Mouse (Mus musculus) testis, postnatal 14 days (tissue): ENCODE data around the gene Gm6034.
"Not testable (repeated sequence)": the region's sequence is repeated elsewhere in the genome, so short reads cannot be mapped to it uniquely, and the experiment has no call there.

Experiments used
- DNase-seq: peaks from one replicate; pipeline ENCODE4 v3.0.0; 2021; ENCODE audit warnings: low spot score

Gm6034 gene

DNA sequence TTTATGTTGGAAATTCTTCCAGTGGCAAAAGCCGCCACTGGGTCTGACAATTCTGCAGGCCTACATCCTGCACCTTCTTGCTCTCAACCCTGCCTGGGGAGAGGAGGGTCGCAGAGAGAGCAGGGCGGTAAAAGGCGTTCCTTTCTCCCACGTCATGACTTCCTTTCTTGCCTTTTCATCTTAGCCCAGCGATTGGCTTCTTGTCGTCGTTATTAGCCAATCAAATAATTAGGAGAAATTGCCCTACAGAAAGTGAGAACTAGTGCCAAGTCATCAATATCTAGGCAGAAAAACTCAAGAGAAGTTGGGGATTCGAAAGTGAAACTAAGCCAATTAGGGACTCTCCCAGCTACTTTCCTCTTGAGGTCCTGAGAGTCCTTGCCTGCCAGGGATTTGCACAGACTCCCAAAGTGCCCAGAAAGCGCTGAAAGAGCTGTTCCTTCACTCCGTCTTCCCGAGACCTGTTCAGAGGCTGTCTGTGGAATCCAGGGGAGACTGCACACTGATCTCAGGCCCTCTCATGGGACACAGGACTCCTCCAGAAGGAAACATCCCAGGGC is at the start of gene Gm6034, which contains the start of gene H2-T22:
TSS of gene Gm6034 (plus strand) at position 352 of the 560 bp plus-strand sequence.
TSS of gene H2-T22 (minus strand) at position 138 of the 560 bp plus-strand sequence.
- peak; percentile 69 for DNase-seq

- DNase-seq: peak; percentile 60
Measured at GRCm38 (mm10) chr17:35993675-35994074, 49.1 kb upstream of the Gm6034 start.

- peak; percentile 75 for DNase-seq
Measured at GRCm38 (mm10) chr17:35994175-35994878, 48.4 kb upstream of the Gm6034 start.

GRCm38 (mm10) chr17:35994879-35995240 is 47.9 kb upstream of the Gm6034 start:
- no peak for DNase-seq

DNA sequence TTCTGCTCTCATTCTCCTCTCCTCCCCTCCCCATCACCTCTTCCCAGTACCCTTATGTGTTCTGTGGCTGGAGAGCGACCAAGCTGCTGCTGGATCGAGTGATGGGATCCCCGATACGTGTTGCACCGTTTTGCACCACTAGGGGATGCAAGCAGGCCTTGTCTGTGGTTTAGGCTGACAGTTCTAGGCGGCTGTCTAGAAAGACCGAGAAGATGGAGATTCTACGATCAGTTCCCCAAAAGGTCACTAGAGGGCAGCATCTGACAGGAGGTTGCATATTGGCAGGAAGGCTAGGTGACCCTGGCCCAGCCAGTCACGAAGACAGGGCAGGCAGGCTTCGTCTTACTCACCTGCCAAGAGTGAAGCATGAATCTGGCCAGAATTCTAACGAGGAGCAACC is 45.8 kb upstream of the Gm6034 start:
- DNase-seq: peak; percentile 85

GRCm38 (mm10) chr17:35997713-35998510 is 44.8 kb upstream of the Gm6034 start:
- no peak for DNase-seq

DNA sequence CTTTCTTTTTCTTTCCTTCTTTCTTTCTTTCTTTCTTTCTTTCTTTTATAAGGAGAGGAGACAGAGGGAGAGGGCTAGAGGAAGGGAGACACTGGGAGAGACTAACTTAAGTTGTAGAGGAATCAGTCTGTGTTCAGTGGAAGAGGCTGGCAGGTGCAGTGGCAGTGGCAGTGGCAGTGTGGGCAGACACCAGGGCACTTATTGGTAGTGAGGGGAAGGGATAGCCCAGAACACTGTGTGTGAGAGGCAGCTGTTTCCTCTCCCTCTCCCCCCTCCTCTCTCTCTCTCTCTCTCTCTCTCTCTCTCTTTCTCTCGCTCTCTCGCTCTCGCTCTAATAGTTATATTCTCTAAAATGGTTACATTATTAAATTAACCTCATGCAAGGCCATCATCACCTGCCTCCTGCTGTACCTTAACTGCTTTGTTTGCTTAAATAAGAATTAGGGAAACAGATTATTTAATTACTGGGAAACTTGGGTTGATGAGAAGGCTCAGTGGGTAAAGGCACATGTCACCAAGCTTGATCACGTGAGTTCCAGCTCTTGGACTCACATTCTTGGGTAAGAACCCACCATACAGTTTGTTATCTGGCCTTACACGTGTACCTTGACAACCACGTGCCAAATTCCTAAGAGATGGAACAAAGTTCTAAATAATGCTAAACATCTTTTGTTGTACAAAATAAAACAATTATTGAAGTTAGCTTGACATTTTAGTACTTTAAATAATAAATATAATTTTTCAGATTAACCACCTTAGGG is 44.0 kb upstream of the Gm6034 start:
- DNase-seq: no peak

DNA sequence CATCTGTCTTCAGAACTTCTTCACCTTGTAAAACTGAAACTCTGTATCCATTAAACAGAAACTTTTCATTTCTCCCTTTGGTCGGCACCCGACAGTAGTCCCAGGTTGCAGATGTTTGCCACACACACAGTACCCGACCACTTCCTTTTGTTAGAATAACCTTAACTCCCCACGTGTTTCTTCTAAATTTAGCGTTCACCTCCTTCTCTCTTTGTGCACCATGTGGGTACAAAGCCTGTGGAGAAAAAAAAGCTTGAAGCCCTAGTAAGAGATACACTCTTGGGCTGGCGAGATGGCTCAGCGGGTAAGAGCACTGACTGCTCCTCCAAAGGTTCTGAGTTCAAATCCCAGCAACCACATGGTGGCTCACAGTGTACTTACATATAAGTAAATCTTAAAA is 43.4 kb upstream of the Gm6034 start:
- no peak for DNase-seq

DNA sequence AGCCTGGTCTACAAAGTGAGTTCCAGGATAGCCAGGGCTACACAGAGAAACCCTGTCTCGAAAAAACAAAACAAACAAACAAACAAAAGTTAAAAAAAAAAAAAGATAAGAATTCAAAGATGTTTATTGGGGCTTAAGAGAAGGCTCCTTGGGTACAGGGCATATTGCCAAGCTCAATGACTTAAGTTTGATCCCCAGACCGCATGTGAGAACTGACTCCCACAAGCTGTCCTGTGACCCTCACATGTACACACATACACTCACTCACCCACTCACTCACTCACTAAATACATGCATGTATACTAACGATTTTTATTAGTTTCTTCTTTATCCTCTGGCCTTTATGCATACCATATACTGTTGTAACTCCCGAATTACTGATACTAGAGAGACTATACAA is 42.4 kb upstream of the Gm6034 start:
- no peak for DNase-seq

DNA sequence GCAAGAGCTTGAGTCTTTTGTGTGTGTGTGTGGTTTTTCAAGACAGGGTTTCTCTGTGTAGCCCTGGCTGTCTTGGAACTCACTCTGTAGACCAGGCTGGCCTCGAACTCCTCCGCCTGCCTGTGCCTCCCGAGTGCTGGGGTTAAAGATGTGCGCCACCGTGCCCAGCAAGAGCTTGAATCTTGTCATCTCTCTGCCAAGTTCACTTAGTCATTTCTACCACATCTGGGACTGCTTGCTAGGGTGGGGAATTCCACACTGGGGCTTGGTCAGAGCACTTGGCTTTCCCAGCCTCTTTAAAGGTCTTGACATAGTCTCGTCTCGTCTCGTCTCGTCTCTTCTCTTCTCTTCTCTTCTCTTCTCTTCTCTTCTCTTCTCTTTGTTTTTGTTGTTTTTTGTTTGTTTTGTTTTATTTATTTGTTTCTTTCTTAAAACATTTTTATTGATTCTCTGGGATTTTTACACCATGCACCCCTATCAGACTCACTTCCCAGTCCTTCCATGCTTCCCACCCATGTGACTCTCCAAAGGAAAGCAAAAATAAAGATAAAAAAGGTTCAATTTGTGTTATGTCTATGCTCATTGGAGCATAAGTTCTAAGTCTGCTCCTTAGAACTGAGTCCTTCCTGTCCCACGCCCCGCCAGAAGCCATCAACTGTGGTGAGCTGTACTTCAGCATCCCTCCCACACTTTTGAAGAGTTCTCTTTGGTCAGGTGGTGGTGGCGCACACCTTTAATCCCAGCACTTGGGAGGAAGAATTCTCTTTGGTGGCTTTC is 41.5 kb upstream of the Gm6034 start:
- no peak for DNase-seq

GRCm38 (mm10) chr17:36001966-36002365 is 40.8 kb upstream of the Gm6034 start:
- no peak for DNase-seq

DNA sequence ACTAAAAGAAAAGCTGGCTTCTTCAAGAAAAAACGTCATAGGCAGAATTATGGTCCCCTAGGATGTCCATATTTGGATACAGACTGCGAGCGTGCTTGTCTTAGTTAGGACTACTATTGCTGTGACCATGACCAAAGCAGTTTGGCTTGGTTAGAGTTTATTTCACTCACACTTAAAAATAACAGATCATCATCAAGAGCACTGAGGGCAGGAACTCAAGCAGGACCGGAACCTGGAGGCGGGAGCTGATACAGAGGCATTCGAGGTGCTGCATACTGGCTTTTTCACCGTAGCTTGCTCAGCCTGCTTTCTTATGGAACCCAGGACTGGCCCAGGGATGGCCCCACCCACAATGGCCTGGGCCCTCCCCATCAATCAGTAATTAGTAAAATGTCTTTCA is 39.4 kb upstream of the Gm6034 start:
- no peak for DNase-seq

DNA sequence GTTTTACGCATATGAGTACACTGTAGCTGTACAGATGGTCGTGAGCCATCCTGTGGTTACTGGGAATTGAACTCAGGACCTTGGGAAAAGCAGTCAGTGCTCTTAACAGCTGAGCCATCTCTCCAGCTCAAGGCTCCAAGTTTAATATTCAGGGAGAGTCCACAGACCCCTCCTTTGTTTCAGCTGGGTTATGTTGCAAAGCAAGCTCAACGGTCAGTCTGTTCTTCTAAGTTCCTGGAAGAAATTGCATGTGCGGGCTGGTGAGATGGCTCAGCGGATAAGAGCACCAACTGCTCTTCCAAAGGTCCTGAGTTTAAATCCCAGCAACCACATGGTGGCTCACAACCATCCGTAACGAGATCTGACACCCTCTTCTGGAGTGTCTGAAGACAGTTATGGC is 38.4 kb upstream of the Gm6034 start:
- DNase-seq: not testable (repeated sequence)

DNA sequence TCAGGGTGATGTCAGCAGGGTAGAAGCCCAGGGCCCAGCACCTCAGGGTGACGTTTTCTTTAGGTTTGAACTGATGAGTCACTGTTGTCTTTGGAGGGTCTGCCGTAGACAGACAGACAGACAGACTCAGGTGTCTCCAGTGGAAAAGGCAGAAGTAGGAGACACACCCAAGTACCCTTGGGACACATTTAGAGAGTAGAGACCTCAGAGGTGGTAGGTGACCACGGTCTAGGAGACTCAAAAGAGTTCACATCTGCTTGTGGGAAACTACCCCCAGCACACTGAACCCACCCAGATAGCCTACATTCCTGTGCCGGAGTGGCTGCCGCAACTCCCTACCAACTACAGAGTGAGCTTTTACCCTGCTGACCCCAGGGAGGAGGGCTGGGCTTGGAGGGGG is 27.8 kb upstream of the Gm6034 start:
- DNase-seq: no peak

DNA sequence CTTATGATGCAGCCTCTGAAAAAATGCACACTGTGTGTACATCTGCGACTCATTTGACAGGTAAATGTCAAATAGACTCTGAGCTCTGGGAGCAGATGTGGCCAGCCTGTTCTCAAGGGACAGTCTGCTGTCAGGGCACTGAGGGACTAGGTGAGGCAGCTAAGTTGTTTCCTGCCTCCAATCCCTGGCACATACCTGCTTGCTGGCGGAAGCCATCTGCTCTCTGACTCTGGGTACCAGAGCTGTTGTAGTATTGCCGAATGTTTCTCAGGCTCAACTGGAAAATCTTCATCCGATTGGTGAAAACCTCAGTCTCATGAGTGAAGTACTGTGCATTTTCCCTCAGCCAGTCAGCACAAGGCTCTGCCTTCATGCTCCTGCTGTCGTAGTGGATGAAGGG is 25.7 kb upstream of the Gm6034 start:
- no peak for DNase-seq

- DNase-seq: no peak
Measured at GRCm38 (mm10) chr17:36018979-36019378, 23.8 kb upstream of the Gm6034 start.

GRCm38 (mm10) chr17:36019519-36019918 is 23.2 kb upstream of the Gm6034 start:
- no peak for DNase-seq

DNA sequence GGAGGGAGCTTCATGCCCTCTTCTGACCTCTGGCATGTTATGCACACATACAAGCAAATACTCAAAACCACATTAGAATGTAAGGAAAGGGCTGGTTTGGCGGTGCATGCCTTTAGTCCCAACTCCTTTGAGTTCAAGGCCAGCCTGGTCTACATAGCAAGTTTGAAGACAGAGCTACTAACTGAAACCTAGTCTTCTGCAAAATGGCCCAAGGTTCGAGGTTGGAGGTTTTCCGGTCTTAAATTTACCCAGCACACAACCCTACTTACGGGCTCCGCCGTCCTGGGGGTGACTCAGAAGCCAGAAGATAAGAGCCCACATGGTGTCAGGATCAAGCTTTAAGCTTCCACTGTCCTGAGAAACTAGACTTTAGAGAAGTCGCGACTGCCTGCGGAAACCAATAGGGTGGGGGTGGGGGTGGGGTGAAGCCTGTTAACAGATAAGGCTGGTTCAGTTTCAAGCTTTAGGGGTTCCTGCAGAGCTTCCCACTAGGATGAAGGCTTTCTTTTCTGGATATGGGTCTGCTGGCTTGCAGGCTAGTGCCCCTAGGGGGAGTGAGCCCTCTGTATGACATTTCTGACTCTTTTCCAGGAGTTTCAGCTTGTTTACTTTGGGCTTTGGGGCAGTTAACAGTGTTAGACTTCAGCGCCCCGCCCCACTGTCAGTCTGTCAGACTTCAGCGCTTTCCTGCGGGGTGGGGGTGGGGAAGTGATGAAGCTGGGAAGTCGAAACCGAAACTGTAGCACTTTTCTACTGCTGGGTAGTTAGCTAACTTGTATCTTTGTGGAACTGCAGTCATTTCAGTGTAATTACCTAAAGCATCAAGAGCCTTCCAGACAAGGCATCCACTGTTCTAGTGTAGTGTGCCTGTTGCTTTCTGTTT is 22.3 kb upstream of the Gm6034 start, which contains the start of gene H2-T24:
TSS of gene H2-T24 (minus strand) at position 370 of the 883 bp plus-strand sequence.
- DNase-seq: peak; percentile 48

DNA sequence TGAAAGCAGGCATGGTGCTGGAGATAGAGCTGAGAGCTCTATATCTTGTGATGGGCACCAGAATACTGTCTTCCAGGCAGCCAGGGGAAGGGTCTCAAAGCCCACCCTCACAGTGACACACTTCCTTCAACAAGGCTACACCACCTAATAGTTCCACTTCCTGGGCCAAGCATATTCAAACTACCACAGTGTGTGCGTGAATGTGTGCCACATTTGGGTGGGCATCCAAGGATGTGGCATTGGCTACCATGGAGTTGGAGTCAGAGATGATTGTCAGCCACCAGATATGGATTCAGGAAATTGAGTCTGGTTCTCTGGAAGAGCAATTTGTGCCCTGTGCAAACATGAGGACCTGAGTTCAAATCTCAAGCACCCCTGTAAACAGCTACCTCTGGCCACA is 21.5 kb upstream of the Gm6034 start:
- no peak for DNase-seq

- DNase-seq: no peak
Measured at GRCm38 (mm10) chr17:36022098-36022497, 20.7 kb upstream of the Gm6034 start.
